Mouse (Mus musculus): ENCODE measurements around the gene Tacr2.

Tacr2 gene

GRCm38 (mm10) chr10:62300006-62300827 is 48.0 kb downstream of the Tacr2 start:
- CTCF ChIA-PET, result no interaction called here

- CTCF ChIA-PET, result interaction anchor here (0.9 kb wide), 1 partner anchor 115 kb away, joined by 3 read pairs; no protein-coding TSS in a partner anchor
Measured at GRCm38 (mm10) chr10:62305090-62305489, 52.9 kb downstream of the Tacr2 start.

GRCm38 (mm10) chr10:62306483-62306882 is 54.2 kb downstream of the Tacr2 start:
- CTCF ChIA-PET, result no interaction called here

GRCm38 (mm10) chr10:62308896-62309491 is 56.8 kb downstream of the Tacr2 start:
- CTCF ChIA-PET, result no interaction called here

DNA sequence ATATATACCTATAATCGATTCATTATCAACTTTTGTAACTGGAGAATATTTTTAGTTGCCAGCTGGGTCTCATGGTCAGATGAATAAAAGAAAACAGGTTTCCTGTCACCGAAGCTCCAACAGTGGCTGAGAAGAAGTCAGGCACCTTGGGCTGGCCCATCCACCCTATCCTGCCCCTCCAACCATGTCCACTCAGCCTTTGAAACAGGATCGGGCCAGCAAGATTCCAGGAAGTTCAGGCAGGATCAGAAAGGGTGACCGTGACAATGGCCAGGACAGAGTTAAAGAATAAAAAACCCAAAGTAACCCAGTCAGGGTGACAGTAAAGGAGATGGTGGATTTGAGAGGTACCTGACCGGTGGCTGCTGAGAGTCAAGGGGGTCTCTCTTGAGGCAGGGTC is 57.4 kb downstream of the Tacr2 start:
- CTCF ChIA-PET, result no interaction called here

DNA sequence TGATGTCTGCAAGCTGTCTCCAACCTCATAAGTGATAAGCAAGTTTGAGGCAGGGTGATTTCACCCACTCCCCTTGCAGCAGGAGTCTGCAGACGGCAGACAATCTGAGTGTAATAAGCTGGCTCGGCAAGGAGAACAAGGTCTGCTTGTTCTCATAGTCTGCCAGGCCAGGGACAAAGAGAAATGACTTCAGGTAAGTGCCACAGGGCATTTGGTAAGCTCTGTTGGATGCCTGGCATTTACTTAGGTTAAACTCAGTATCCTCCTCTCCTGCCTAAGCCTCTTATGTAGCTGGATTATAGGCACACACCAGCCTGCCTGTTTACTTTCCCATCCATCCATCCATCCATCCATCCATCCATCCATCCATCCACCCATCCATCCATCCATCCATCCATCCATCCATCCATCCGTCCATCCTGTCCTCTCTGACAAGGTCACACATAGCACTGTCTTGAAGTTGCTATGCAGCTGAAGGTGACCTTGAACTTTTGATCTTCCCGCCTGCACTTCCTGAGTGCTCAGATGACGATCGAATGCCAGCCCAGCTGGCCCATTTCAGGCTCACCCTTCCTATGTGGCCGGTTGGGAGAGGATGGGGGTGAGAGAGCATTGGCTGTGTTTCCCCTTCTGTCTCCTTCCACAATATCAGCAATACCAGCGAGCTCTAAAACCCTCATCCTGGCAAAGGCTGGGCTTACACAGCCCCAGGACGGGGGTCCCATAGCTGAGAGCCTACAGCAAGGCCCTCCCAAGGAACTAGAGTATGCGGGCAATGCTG is 58.2 kb downstream of the Tacr2 start:
- CTCF ChIA-PET, result no interaction called here

GRCm38 (mm10) chr10:62311464-62311863 is 59.2 kb downstream of the Tacr2 start:
- CTCF ChIA-PET, result no interaction called here

DNA sequence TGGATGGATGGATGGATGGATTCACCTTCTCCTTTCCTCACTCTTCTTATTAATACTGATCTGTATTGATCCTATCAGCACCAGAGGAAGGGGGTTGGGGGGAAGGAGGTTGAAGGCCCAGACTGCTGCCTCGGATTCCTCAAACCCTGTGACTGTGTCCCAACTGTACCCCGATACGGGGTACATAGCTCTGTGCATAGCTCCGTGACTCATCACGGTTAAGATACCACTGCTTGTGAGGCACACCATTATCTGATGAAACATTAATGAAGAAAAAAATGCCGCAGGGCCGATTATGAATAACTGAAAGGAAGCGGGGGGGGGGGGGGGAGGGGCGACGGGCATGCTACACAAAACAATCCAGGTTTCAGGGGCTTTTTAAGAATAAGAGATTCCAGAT is 60.9 kb downstream of the Tacr2 start:
- CTCF ChIA-PET, result interaction anchor here (0.7 kb wide), 2 partner anchors 50 to 67 kb away, joined by 3 to 8 read pairs; no protein-coding TSS in a partner anchor

GRCm38 (mm10) chr10:62313885-62314424 is 61.7 kb downstream of the Tacr2 start:
- CTCF ChIA-PET, result interaction anchor here (0.7 kb wide), 2 partner anchors 49 to 66 kb away, joined by 3 to 8 read pairs; no protein-coding TSS in a partner anchor
